Mouse (Mus musculus) naive thymus-derived CD4-positive, alpha-beta T cell, adult 2 months (primary cell): Measurements from ENCODE around the gene Ryr2.
"Not testable (repeated sequence)": the region's sequence is repeated elsewhere in the genome, so short reads cannot be mapped to it uniquely, and the experiment has no call there.

Experiments used
- DNase-seq: peaks from one replicate; pipeline ENCODE4 v3.0.0-alpha.2; 2011; ENCODE audit warnings: low read depth

Ryr2 gene

DNA sequence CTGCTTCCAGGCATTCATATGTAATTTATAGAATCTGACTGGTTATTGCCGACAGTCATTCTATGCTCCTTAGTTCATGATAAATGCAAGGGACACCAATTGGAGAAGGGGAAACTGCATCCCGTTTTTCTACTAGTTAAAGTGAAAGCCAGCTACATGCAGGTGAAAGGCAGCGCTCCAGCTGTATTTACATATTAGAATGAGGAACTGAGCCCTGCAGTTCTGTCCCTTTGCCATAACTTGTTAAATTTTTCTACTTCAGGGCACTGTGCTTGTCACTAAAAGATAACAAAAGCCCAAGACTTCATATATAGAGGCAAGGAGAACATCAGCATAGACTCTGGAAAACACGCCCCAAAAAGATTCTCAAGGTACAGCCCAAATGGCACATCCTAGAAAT, 165.0 kb downstream of the Ryr2 start:
- DNase-seq: no peak

- not testable (repeated sequence) for DNase-seq
These were observed 172.3 kb downstream of the Ryr2 start for GRCm38 (mm10) chr13:11934297-11935060.

GRCm38 (mm10) chr13:11933334-11933733, 173.4 kb downstream of the Ryr2 start:
- DNase-seq: no peak

DNA sequence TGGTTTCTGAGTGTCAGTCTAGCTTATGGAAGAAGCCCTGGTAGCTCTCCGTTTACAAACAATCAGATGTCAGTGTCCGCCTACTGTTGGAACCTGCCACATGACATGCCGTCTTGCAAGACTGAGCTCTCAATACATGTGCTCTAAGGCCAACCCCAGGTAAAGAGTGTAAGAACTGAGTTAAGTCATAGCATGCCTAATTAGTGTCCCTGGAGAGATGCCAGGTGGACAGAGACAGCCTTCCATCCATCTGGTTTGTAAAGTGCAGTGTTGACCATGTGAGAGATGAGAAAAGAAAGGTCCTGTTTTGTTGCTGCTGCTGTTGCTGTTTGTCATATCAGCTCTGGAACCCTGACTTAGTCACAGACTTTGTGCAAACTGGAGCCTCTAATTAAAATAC, 178.0 kb downstream of the Ryr2 start:
- DNase-seq: no peak

DNA sequence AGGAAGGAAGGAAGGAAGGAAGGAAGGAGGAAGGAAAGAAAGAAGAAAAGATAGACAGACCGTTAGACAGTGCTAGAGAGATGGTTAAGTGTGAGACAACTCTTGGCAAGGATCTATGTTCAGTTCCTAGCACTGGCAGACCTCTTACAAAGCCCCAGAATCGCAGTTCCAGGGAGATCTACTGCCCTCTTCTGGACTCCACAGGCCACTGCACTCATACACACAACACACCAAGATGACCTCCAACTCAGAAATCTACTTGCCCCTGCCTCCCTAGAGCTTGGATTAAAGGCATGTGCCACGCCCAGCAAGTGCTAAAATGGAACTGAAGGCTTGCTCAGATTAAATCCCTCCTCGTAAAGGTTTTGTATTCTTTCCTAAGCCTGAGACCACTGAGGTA, 179.0 kb downstream of the Ryr2 start:
- no peak for DNase-seq

DNA sequence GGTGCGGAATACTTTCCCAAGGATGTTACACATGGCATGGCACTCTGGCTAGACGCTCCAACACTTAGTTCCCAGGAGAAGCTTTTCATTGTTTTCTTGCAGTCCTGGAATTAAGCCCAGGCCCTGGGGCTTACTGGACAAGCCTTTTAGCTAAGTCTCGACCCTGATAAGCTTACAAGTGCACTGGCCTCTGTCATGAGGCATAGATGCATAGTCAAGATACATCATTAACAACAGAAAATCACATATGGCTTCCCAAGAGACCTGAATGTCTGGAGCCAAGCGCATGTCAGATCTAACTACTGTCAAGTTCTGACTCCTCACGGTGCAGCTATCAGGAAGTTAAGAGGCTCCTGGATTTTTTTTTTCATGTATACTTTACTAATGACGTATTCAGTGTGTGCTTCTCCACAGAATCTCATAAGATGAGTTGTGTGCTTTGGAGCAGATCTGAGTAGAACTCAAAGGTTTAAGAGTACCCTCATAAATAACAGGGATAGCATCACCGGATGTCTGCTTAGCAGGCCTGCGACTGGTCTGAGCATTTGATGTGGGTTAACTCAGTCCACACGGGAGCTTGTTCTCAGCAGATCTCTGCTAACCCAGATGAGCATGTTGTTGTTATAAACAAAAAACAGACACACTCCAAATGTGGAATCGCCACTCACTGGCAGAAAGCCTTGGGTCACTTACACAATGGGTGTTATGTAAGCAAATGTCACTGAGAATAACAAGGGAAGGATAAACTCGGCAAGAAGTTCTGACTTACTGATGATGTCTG, 179.8 kb downstream of the Ryr2 start:
- no peak for DNase-seq

DNA sequence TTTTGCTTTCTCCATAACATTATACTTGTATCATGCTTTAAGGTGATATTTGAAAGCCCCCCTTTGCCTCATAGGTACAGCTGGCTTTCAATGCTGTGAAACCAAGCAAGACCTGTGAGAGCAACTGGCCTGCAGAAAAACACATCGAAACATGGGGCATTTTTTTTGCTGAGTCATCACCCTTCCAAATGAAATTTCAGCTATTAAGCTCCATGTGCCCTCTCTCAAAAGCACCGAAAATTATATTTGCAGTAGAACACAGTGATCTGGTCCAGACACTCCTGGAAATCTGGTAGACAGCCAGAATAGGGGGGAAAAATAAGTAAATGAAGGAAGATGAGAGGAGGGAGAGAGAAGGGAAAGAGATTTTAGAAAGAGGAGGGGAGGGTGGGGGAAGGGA, 180.5 kb downstream of the Ryr2 start:
- no peak for DNase-seq

DNA sequence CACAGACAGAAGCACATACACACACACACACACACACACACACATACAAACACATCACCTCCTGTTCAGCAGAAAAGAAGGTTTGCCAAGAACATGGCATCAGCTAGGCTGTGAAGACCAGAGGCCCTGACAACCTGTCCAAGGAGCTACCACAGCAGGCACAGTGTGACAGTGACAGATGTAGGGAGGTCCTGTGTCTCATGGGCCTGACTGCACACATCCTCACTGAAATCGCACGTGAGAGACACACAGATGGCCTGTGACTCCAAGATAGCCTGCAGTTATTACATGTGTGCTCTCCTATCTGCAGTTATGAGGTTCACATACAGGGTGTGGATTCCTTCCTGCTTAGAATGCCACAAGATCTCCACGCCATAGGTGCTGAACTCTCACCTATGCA, 182.0 kb downstream of the Ryr2 start:
- no peak for DNase-seq

DNA sequence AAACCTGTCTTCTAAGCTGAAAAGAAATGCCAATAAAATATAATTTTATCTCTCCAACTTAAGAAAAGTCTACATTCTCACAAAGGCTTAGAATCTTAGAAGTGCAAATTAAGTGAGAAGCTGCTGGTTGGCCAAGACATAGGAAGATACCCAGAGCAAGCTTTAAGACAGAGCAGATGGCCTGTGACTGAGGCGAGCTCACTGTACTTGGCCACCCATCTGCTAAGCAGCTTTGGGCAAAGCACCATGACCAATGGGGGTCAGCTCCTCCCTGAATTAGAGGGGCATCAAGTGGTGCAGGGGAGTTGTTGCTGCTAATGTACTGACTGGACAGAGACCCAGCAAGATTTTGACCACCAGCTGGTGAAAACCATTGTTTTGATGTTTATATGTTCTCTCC, 186.2 kb downstream of the Ryr2 start:
- no peak for DNase-seq

DNA sequence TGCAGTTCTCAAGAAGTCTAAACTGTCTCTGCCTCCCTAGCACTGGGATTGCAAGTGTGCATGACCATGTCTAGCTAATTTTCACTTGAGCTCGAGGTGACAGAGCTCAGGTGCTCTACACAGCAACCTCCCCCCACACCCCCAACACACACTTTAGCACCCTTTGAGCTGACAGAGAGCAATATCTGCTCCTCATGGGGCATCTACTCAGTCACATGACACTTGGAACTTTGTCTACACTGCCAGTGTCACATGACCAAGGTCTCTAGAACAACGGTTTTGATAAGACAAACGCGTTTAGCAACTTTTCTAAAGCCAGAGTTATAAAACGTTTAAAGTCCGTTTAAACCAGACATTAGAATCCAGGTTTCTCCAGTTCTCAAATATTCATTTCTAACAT, 187.3 kb downstream of the Ryr2 start:
- no peak for DNase-seq

- DNase-seq: no peak
These were observed 191.1 kb downstream of the Ryr2 start for GRCm38 (mm10) chr13:11915619-11916018.

GRCm38 (mm10) chr13:11914682-11915081, 192.1 kb downstream of the Ryr2 start:
- no peak for DNase-seq

DNA sequence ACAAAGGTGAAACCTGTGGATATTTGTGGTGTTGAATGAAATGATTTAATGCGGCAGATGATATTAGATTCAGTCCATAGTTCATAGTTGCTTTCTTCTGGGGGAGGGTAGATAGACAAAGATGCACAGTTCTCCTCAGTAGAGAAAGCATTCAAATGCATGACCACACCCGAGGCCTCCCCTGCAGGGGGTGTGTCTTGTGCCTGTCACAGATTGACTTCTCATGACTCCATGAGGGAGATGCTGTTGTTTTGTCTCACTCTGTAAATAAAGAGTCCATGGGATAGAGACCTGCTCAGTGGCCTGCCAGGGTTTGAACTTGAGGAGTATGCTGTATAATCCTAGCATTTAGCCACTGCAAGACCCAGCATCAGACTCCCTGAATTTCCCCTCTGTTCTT, 194.5 kb downstream of the Ryr2 start:
- no peak for DNase-seq

DNA sequence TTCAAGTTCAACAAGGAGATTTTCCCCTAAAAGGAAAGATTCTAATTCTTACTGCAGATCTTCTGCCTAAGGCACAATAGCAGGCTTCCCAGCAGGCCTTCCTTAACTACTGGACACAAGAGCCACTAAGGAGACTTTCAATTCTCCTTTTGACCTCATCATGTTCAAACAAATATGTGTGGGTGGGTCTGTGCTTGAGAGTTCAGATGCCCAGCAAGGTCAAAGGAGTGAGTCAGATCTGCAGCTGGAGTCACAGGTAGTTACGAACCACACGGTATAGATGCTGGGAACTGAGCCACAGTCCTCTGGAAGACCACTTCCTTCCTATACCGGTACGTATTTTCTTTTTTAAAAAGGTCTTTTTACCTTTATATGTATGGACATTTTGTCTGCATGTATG, 198.6 kb downstream of the Ryr2 start:
- DNase-seq: no peak

- no peak for DNase-seq
These were observed 201.6 kb downstream of the Ryr2 start for GRCm38 (mm10) chr13:11905126-11905525.

DNA sequence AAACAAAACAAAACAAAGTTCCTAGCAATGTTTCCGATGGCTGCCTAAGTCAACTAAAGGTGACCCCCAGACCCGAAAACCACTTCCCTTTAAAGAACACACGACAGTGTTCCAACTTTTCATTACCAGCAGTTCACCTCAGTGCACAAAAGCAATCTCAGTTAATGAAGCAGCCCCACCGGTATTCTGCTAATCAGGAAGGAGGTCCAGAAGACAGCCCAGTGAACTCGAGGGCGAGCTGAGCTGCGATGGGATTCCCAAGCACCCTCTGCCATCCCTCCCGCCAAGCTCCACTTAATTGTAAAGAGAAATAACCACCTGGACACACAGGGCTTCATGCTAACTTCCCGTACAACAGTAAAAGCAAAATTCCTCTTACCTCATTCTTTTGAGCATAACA, 203.5 kb downstream of the Ryr2 start:
- no peak for DNase-seq

GRCm38 (mm10) chr13:11902856-11903255, 203.9 kb downstream of the Ryr2 start:
- no peak for DNase-seq

DNA sequence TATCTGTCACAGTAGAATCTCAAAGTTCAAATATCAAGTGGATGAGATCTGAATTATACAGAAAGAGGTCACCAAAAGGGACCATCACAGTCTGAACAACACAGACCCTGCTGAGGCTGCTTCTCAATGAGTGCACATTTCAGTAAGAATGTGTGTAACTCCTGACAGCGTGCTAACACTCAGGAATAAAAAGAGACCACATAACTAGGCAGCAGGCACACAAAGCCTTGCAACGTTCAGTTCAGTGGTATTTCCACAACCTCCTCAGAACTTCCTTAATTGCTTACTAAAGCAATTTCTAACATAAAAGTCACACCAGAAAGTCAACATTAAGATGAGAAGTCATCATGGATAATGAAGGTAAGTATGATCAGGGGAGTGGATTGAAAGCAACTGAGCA, 206.1 kb downstream of the Ryr2 start:
- no peak for DNase-seq

GRCm38 (mm10) chr13:11895631-11896030, 211.1 kb downstream of the Ryr2 start:
- no peak for DNase-seq

GRCm38 (mm10) chr13:11891739-11892138, 215.0 kb downstream of the Ryr2 start:
- no peak for DNase-seq

DNA sequence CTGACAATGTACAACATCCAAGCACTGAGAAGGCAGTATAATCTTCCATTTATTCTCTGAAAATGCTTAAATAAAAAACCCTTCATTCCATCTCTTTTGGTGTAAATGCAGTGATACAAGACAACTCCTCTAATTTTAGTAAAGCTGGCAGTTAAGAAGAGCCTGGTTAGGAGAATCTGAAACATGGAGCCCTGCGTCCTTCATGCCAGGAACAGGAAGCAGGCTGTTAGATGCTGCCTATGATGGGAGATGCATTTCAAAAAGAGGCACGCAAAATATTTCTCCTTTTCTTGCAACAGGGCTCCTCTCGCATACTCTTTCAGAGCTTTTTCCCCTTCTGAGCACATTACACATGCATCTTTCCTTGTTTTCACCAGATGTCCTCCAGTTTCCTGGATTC, 215.6 kb downstream of the Ryr2 start:
- no peak for DNase-seq

DNA sequence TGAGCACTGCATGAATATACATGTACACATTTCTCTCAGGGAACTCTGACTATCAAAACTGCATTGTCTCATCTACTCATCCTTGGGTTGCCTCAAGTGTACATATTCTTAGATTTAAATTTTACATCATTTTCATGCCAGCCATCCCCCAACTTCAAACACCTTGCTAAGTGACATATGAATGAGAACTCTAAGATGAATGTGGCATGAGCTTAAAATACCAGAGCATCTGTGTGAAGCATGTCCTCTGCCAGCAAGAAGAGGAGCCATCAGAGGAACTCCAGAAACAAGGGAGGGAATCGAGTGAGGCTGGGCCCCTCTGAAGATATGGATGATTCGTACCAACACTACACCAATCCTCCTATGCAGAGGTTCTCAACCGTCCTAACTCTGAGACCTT, 222.6 kb downstream of the Ryr2 start:
- no peak for DNase-seq

- DNase-seq: no peak
These were observed 224.4 kb downstream of the Ryr2 start for GRCm38 (mm10) chr13:11882359-11882758.
